Mouse (Mus musculus) neural tube, embryonic 11.5 days (tissue): ENCODE data around the gene Lrrc8d. TPM values are rescaled to one million over a fixed set of nuclear protein-coding genes. Genes with fewer than 3 reads are reported as not detected.
A peak's percentile ranks its signal among the peaks of the same experiment; 100 is the strongest.

Experiments used
- ATAC-seq: fragments of 200-750 bp; cut with Nextera tagmentation; 2 replicates; pipeline ENCODE4 v1.8.0; 2017; ENCODE audit warnings: moderate number of reproducible peaks, mild to moderate bottlenecking, moderate TSS enrichment, moderate library complexity; ENCODE audit not compliant: insufficient read depth, low FRiP score, low TSS enrichment
- DNase-seq: peaks from one replicate; pipeline ENCODE4 v3.0.0-alpha.2; 2015; ENCODE audit warnings: low spot score
- H3K27ac ChIP-seq: fragments of 300-500 bp; sonication (generic); 2 replicates; pipeline ENCODE4 v1.5.1; 2014; ENCODE audit warnings: low read depth, mild to moderate bottlenecking, low read length
- H3K27me3 ChIP-seq: fragments of 300-500 bp; sonication (generic); 2 replicates; pipeline ENCODE4 v1.6.1; 2014; ENCODE audit warnings: mild to moderate bottlenecking, low read length, mixed read lengths; ENCODE audit not compliant: control insufficient read depth, insufficient read depth
- H3K36me3 ChIP-seq: fragments of 300-500 bp; sonication (generic); 2 replicates; pipeline ENCODE4 v1.6.1; 2014; ENCODE audit warnings: mild to moderate bottlenecking, low read length, moderate library complexity, mixed read lengths; ENCODE audit not compliant: control insufficient read depth, insufficient read depth
- H3K4me1 ChIP-seq: fragments of 300-500 bp; sonication (generic); 2 replicates; pipeline ENCODE4 v1.6.1; 2014; ENCODE audit warnings: low read length, mixed read lengths; ENCODE audit not compliant: control insufficient read depth, insufficient read depth
- H3K4me2 ChIP-seq: fragments of 300-500 bp; sonication (generic); 2 replicates; pipeline ENCODE4 v1.6.1; 2014; ENCODE audit warnings: low read depth, mild to moderate bottlenecking, moderate library complexity
- H3K4me3 ChIP-seq: fragments of 300-500 bp; sonication (generic); 2 replicates; pipeline ENCODE4 v1.5.1; 2014; ENCODE audit warnings: low read depth, low read length
- H3K9ac ChIP-seq: fragments of 300-500 bp; sonication (generic); 2 replicates; pipeline ENCODE4 v1.6.1; 2014; ENCODE audit warnings: mild to moderate bottlenecking, low read length
- H3K9me3 ChIP-seq: fragments of 300-500 bp; sonication (generic); 2 replicates; pipeline ENCODE4 v1.6.1; 2016; ENCODE audit warnings: low read length; ENCODE audit not compliant: control insufficient read depth
- WGBS: fragments of 180-500 bp; shearing (Covaris S2); extraction: QIAGEN DNeasy Blood & Tissue Kit; methylation state at CpG from one replicate; pipeline ENCODE4 v1.1.7; 2014; 5-methylcytosine and 5-hydroxymethylcytosine counted together
- polyA plus RNA-seq: library from polyadenylated mRNA; unstranded; fragments of >200 nt; fragmentation: Nextera tagmentation; extraction: Ambion mirVana; gene quantifications from 2 replicates; pipeline ENCODE4 v1.2.1, GENCODE M21; 2014

Gene Lrrc8d
- polyA plus RNA-seq, 1 experiment from 2014 or later = 28.6 TPM

DNA sequence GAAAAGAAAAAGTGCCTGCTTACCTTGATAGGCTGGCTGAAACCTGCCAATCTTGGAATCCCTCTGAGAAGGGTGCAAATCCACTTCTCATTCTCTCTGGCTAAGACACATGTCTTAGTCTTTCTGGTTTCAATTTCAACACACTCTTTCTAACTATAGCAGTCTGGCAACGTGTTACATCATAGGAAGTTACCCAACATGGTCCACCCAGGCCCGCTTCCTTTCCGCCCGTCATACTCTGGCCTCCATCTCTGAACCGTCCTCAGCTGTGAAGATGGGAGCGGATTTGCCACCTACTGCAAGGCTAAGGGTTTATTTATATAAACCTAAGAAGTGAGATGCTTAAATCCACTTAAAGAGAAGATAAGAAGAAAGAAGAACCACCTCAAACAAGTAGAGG is 3.7 kb upstream of the Lrrc8d start:
- WGBS = 92% methylated on average over 6 of the region's 6 CpGs
- DNase-seq (no peak), ATAC-seq (no peak)
- Histone ChIP-seq H3K27ac (no peak overlapping the region), H3K9ac (no peak overlapping the region), H3K36me3 (no peaks in the 10 kb centered on the region), H3K4me3 (no peak overlapping the region), H3K4me2 (no peak overlapping the region), H3K4me1 (0 out of 2 replicates have a peak, but pooled peaks cover 3% of the 10 kb centered on the region), H3K27me3 (no peaks in the 10 kb centered on the region), H3K9me3 (no peaks in the 10 kb centered on the region)

DNA sequence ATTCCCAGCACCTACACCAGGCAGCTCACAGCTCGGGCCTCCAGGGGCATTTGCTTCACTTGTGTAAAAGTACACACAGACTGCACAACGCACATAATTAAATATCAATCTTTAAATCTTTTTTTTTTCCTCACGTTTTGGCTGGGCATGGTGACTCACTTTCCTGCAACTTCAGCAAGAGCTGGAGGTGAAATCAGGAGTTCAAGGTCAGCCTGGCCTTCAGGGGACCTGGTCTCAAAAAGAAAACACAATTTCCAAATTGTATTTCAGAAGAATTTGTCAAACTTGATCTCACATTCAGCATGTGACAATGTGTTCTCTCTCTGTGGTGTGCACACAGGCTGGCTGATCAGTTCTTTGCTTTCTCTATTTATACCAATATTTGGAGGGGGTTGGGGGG is 1.9 kb upstream of the Lrrc8d start:
- H3K9me3 ChIP-seq = no peaks in the 10 kb centered on the region
- H3K36me3 ChIP-seq = no peaks in the 10 kb centered on the region
- no peak overlapping the region for H3K4me2 ChIP-seq
- no peak overlapping the region for H3K4me3 ChIP-seq
- WGBS = 88% methylated on average over 3 of the region's 3 CpGs
- 0 out of 2 replicates have a peak, but pooled peaks cover 6% of the 10 kb centered on the region for H3K4me1 ChIP-seq
- DNase-seq (no peak), ATAC-seq (no peak)
- H3K27ac ChIP-seq = no peak overlapping the region
- no peaks in the 10 kb centered on the region for H3K27me3 ChIP-seq
- H3K9ac ChIP-seq = no peak overlapping the region

DNA sequence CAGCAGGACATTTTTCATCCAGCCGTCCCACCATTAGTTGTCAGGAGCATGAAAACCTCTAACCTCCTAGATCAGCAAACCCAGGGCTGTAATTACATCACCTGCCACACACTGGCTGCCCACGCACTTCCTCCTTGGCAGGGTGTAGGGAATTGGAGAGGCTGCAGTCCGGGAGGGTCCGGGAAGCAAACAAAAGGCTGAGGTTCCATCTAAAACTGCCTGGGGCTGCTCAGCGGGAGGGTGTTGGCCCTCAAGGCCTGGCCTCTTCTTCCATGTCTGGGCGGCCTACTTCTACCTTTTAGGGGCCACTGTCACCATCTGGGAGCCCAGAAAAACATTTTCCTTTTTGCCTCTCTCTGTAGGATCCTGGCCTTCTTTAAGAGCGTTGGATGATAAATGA is 1.1 kb upstream of the Lrrc8d start:
- H3K4me3 ChIP-seq = no peak overlapping the region
- no peak overlapping the region for H3K4me2 ChIP-seq

DNA sequence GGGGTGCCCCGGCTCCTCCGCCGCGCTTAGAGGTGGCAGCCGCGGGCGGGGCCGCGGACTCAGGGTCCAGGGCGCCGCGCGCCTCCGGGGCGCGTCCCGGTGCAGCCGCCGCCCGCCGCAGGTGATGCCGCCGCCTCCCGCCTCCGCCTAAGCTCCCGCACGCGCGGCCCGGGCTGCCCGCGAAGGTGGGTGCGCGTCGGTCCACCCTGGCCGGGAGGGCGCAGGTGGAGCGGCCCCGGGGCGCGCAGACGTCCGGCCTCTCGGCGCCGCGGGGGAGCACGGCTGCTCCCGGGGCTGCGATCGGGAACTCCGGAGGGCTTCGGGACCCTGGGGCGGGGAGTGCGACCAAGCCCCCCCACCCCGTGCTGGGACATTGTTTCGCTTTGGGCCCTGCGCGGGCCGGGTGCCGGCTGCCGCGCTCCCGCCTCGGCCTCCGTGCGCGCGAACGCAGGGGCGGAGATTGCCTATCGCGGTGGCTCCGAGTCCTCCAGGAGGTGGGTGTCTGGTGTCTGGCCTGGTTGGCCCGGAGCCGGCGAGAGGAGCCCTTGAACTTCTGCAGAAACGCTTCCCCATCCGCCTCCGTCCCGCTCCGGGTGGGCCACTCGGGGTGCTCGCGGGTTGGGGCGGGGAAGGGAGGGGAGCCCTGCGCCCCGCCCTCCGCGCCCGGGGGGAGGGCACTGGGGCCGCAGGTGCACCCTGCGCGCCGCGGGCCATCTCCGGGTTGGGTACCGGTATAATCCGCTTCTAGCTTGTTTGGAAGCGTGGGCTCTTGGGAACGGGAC is 492 bp downstream of the Lrrc8d start:
- Histone ChIP-seq H3K27me3 (no peaks in the 10 kb centered on the region), H3K4me2 (peak overlapping the region; percentile 87), H3K4me3 (peak overlapping the region; percentile 90), H3K36me3 (no peaks in the 10 kb centered on the region), H3K9ac (peak overlapping the region; percentile 98), H3K4me1 (peaks cover 6% of the 10 kb centered on the region; the same call in 1 of the 2 replicates), H3K27ac (peak overlapping the region; percentile 97), H3K9me3 (no peaks in the 10 kb centered on the region)
- under 1% methylated on average over 97 of the region's 101 CpGs for WGBS
- peak; percentile 85 for DNase-seq
- peak; percentile 68 for ATAC-seq

More for the DNA sequence above, 1.1 kb upstream of the Lrrc8d start:
- H3K9ac ChIP-seq = no peak overlapping the region
- no peaks in the 10 kb centered on the region for H3K9me3 ChIP-seq
- DNase-seq = peak; percentile 27
- 0 out of 2 replicates have a peak, but pooled peaks cover 6% of the 10 kb centered on the region for H3K4me1 ChIP-seq
- no peaks in the 10 kb centered on the region for H3K36me3 ChIP-seq
- 13% methylated on average over 7 of the region's 7 CpGs for WGBS
- no peak for ATAC-seq
- H3K27me3 ChIP-seq = no peaks in the 10 kb centered on the region
- no peak overlapping the region for H3K27ac ChIP-seq

DNA sequence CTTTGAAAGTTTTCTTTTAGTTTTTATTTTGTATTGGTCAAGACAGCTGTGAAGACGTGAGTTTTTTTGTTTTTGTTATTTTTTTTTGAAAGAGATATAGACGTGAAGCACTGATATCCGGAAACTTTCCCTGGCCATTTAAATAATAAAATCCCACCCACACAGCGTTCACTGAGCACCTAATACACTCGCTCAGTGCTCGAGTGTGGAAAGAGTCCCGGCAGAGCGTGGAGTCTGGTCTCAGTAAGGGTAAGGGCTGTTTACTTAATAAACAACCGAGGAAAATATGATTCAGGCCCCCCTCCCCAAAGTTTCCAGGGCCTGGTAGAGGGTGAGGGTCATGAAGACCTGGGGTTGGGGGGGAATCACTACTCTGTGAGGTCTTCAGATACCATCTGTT is 1.6 kb downstream of the Lrrc8d start:
- H3K27ac ChIP-seq = no peak overlapping the region
- DNase-seq = peak; percentile 15
- no peaks in the 10 kb centered on the region for H3K27me3 ChIP-seq
- no peak for ATAC-seq
- 63% methylated on average over 9 of the region's 9 CpGs for WGBS
- peaks cover 6% of the 10 kb centered on the region; the same call in 1 of the 2 replicates for H3K4me1 ChIP-seq
- H3K36me3 ChIP-seq = no peaks in the 10 kb centered on the region
- peak overlapping the region; percentile 90 for H3K4me3 ChIP-seq
- no peaks in the 10 kb centered on the region for H3K9me3 ChIP-seq
- H3K4me2 ChIP-seq = peak overlapping the region; percentile 87
- H3K9ac ChIP-seq = no peak overlapping the region; the same call in 1 of the 2 replicates

DNA sequence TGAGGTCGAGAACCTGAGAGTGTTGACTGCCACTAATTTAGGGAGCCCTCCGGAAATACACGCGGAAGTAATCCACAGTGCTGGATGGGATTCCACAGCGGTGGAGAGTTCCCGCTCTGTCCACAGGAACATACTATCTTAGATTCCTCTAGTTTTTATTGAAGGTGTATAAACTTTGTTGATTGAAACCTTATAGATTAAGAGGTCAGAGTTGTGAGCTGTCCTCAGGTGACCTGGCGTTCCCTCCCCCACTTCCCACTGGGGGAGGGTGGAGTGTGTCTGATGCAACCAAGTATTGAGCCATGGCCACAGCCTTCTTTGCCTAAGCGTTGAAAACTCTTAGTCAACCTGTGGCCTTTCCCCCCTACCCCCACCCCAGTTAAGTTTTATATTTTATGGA is 2.1 kb downstream of the Lrrc8d start:
- H3K27ac ChIP-seq = no peak overlapping the region
- no peaks in the 10 kb centered on the region for H3K36me3 ChIP-seq

DNA sequence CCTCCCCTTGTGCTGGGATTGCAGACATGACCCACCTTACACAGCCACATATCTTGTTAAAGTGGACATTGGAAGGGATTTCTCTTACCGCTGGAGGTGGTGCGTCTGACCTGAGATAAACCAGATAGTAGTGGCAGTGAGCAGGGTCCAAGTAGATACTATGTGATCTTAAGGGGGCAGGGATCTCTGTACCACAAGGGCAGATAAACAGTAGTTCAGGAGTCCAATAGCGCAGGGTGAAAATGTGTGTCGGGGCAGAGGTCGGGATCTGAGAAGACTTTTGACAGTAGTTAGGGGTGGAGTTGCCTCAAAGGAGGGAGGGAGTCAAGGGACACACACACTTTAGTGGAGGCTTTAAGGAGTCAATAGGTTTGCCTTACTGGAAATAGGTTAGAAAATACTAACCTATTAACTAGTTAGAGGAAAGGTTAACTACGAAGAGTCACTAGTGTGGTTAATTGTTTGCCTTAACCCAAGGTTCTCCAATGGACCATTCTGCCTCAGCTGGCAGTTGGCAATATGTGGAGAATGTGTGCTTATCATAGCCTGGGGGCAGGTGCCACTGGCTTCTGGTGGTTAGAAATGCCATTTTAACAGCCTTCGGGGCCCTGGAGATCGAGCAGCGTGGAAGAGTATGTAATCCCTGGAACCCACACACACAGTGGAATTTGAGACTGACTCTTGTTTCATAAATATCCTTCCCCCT is 3.0 kb downstream of the Lrrc8d start:
- Histone ChIP-seq H3K4me1 (peaks cover 8% of the 10 kb centered on the region; the same call in 1 of the 2 replicates), H3K9me3 (no peaks in the 10 kb centered on the region), H3K9ac (no peak overlapping the region), H3K27ac (no peak overlapping the region), H3K27me3 (no peaks in the 10 kb centered on the region), H3K4me2 (no peak overlapping the region), H3K4me3 (no peak overlapping the region), H3K36me3 (no peaks in the 10 kb centered on the region)
- ATAC-seq (no peak), DNase-seq (no peak)
- 83% methylated on average over 9 of the region's 9 CpGs for WGBS

More for the DNA sequence above, 2.1 kb downstream of the Lrrc8d start:
- no peak overlapping the region for H3K9ac ChIP-seq
- ATAC-seq = no peak
- H3K27me3 ChIP-seq = no peaks in the 10 kb centered on the region
- no peak overlapping the region for H3K4me2 ChIP-seq
- H3K9me3 ChIP-seq = no peaks in the 10 kb centered on the region
- H3K4me1 ChIP-seq = peaks cover 8% of the 10 kb centered on the region; the same call in 1 of the 2 replicates
- DNase-seq = no peak
- WGBS = 70% methylated on average over 8 of the region's 8 CpGs
- peak overlapping the region; percentile 90; the same call in 1 of the 2 replicates for H3K4me3 ChIP-seq

DNA sequence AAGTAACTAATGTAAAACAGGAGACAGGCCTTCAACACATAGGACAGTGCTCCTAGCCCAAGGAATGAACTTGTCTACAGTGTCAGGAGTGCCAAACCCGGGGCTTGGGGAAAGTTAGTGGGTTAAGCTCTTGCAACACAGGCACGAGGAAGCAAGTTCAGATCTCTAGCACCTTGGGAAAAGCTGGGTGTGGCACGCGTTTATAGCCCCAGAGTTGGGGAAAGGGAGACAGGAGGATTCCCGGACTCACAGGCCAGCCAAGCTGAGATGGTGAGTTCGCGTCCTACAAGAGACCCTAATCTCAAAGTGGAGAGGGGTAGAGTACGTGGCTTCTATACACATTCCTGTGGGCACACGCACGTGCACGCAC is 3.5 kb downstream of the Lrrc8d start:
- no peaks in the 10 kb centered on the region for H3K9me3 ChIP-seq
- H3K4me3 ChIP-seq = no peak overlapping the region
- H3K27me3 ChIP-seq = no peaks in the 10 kb centered on the region
- H3K4me2 ChIP-seq = no peak overlapping the region
- H3K36me3 ChIP-seq = no peaks in the 10 kb centered on the region
- DNase-seq (no peak), ATAC-seq (no peak)
- 92% methylated on average over 11 of the region's 11 CpGs for WGBS
- no peak overlapping the region for H3K27ac ChIP-seq
- no peak overlapping the region for H3K9ac ChIP-seq
- H3K4me1 ChIP-seq = peaks cover 8% of the 10 kb centered on the region; the same call in 1 of the 2 replicates
